Mouse (Mus musculus): ENCODE data around the gene Nsg1. TPM values are rescaled to one million over a fixed set of nuclear protein-coding genes. Genes with fewer than 3 reads are reported as not detected.
A peak's percentile ranks its signal among the peaks of the same experiment; 100 is the strongest.

Gene Nsg1
- polyA plus RNA-seq, 1 experiment: 1,023 TPM

GRCm38 (mm10) chr5:38190907-38191306, 31.2 kb upstream of the Nsg1 start:
- Histone ChIP-seq H3K27me3 (ENCODE audit: control insufficient read depth, insufficient read depth, low read length) (no peaks in the 10 kb centered on the region), H3K4me1 (ENCODE audit: control insufficient read depth, insufficient read depth, low read length) (no peaks in the 10 kb centered on the region), H3K4me3 (replicated peaks; ENCODE audit: insufficient read depth, low read depth, low read length) (no peak overlapping the region), H3K27ac (ENCODE audit: insufficient read depth, low read length) (no peak overlapping the region)
- DNase-seq: no peak
- TF ChIP-seq POLR2A (IDR thresholded peaks at IDR 0.05; ENCODE audit: borderline replicate concordance, insufficient read depth, low read length) (no peak), CTCF (IDR thresholded peaks at IDR 0.05; ENCODE audit: borderline replicate concordance, insufficient read depth, low read depth, low read length) (no peak)
- WGBS: 92% methylated on average over 3 of the region's 3 CpGs

GRCm38 (mm10) chr5:38187006-38187405, 27.3 kb upstream of the Nsg1 start:
- Histone ChIP-seq H3K27ac (ENCODE audit: insufficient read depth, low read length) (no peak overlapping the region), H3K27me3 (ENCODE audit: control insufficient read depth, insufficient read depth, low read length) (no peaks in the 10 kb centered on the region), H3K4me3 (replicated peaks; ENCODE audit: insufficient read depth, low read depth, low read length) (no peak overlapping the region), H3K4me1 (ENCODE audit: control insufficient read depth, insufficient read depth, low read length) (no peaks in the 10 kb centered on the region)
- 86% methylated on average over 2 of the region's 2 CpGs for WGBS
- DNase-seq: no peak
- TF ChIP-seq POLR2A (IDR thresholded peaks at IDR 0.05; ENCODE audit: borderline replicate concordance, insufficient read depth, low read length): no peak
- TF ChIP-seq CTCF (IDR thresholded peaks at IDR 0.05; ENCODE audit: borderline replicate concordance, insufficient read depth, low read depth, low read length): no peak

- TF ChIP-seq CTCF (IDR thresholded peaks at IDR 0.05; ENCODE audit: borderline replicate concordance, insufficient read depth, low read depth, low read length) (no peak), POLR2A (IDR thresholded peaks at IDR 0.05; ENCODE audit: borderline replicate concordance, insufficient read depth, low read length) (no peak)
- Histone ChIP-seq H3K4me1 (ENCODE audit: control insufficient read depth, insufficient read depth, low read length) (no peaks in the 10 kb centered on the region), H3K4me3 (replicated peaks; ENCODE audit: insufficient read depth, low read depth, low read length) (no peak overlapping the region), H3K27me3 (ENCODE audit: control insufficient read depth, insufficient read depth, low read length) (no peaks in the 10 kb centered on the region), H3K27ac (ENCODE audit: insufficient read depth, low read length) (no peak overlapping the region)
- DNase-seq: no peak
- WGBS: 83% methylated on average over 6 of the region's 6 CpGs
Measured at GRCm38 (mm10) chr5:38184688-38185285, 25.1 kb upstream of the Nsg1 start.

- no peak overlapping the region for H3K4me3 ChIP-seq (replicated peaks; ENCODE audit: insufficient read depth, low read depth, low read length)
- TF ChIP-seq CTCF (IDR thresholded peaks at IDR 0.05; ENCODE audit: borderline replicate concordance, insufficient read depth, low read depth, low read length) (no peak), POLR2A (IDR thresholded peaks at IDR 0.05; ENCODE audit: borderline replicate concordance, insufficient read depth, low read length) (no peak)
- no peaks in the 10 kb centered on the region for H3K4me1 ChIP-seq (ENCODE audit: control insufficient read depth, insufficient read depth, low read length)
- DNase-seq: no peak
- no peaks in the 10 kb centered on the region for H3K27me3 ChIP-seq (ENCODE audit: control insufficient read depth, insufficient read depth, low read length)
- WGBS: 68% methylated on average over 16 of the region's 16 CpGs
- H3K27ac ChIP-seq (ENCODE audit: insufficient read depth, low read length): no peak overlapping the region
Measured at GRCm38 (mm10) chr5:38174256-38174912, 14.7 kb upstream of the Nsg1 start.

GRCm38 (mm10) chr5:38173766-38174165, 14.1 kb upstream of the Nsg1 start:
- Histone ChIP-seq H3K27ac (ENCODE audit: insufficient read depth, low read length) (no peak overlapping the region), H3K27me3 (ENCODE audit: control insufficient read depth, insufficient read depth, low read length) (no peaks in the 10 kb centered on the region), H3K4me3 (replicated peaks; ENCODE audit: insufficient read depth, low read depth, low read length) (no peak overlapping the region), H3K4me1 (ENCODE audit: control insufficient read depth, insufficient read depth, low read length) (no peaks in the 10 kb centered on the region)
- TF ChIP-seq CTCF (IDR thresholded peaks at IDR 0.05; ENCODE audit: borderline replicate concordance, insufficient read depth, low read depth, low read length) (no peak), POLR2A (IDR thresholded peaks at IDR 0.05; ENCODE audit: borderline replicate concordance, insufficient read depth, low read length) (no peak)
- DNase-seq: no peak
- WGBS: 52% methylated on average over 5 of the region's 5 CpGs

GRCm38 (mm10) chr5:38168497-38168896, 8.8 kb upstream of the Nsg1 start:
- WGBS: 63% methylated on average over 11 of the region's 11 CpGs
- no peak overlapping the region for H3K27ac ChIP-seq (ENCODE audit: insufficient read depth, low read length)

GRCm38 (mm10) chr5:38158947-38159633, 617 bp downstream of the Nsg1 start:
- TF ChIP-seq CTCF (IDR thresholded peaks at IDR 0.05; ENCODE audit: borderline replicate concordance, insufficient read depth, low read depth, low read length) (no peak), POLR2A (IDR thresholded peaks at IDR 0.05; ENCODE audit: borderline replicate concordance, insufficient read depth, low read length) (peak; percentile 91)
- H3K27me3 ChIP-seq (ENCODE audit: control insufficient read depth, insufficient read depth, low read length): no peaks in the 10 kb centered on the region
- WGBS: under 1% methylated on average over 79 of the region's 79 CpGs
- H3K4me3 ChIP-seq (replicated peaks; ENCODE audit: insufficient read depth, low read depth, low read length): peak overlapping the region; percentile 82
- peak overlapping the region; percentile 84 for H3K27ac ChIP-seq (ENCODE audit: insufficient read depth, low read length)
- peak; percentile 88 to 90 for DNase-seq
- peaks cover 20% of the 10 kb centered on the region for H3K4me1 ChIP-seq (ENCODE audit: control insufficient read depth, insufficient read depth, low read length)

More at GRCm38 (mm10) chr5:38168497-38168896, 8.8 kb upstream of the Nsg1 start:
- Histone ChIP-seq H3K4me3 (replicated peaks; ENCODE audit: insufficient read depth, low read depth, low read length) (no peak overlapping the region), H3K4me1 (ENCODE audit: control insufficient read depth, insufficient read depth, low read length) (no peaks in the 10 kb centered on the region), H3K27me3 (ENCODE audit: control insufficient read depth, insufficient read depth, low read length) (no peaks in the 10 kb centered on the region)
- no peak for TF ChIP-seq POLR2A (IDR thresholded peaks at IDR 0.05; ENCODE audit: borderline replicate concordance, insufficient read depth, low read length)
- no peak for TF ChIP-seq CTCF (IDR thresholded peaks at IDR 0.05; ENCODE audit: borderline replicate concordance, insufficient read depth, low read depth, low read length)
- no peak for DNase-seq

Data from cerebellum, adult 2 months (tissue).